Mouse (Mus musculus) hindbrain, embryonic 13.5 days (tissue): ENCODE results near the gene Tcl1b2. TPM values are rescaled to one million over a fixed set of nuclear protein-coding genes. Genes with fewer than 3 reads are reported as not detected.
"Not testable (repeated sequence)": the region's sequence is repeated elsewhere in the genome, so short reads cannot be mapped to it uniquely, and the experiment has no call there.

Experiments
- ATAC-seq: fragments of 200-750 bp; cut with Nextera tagmentation; 2 replicates; pipeline ENCODE4 v1.8.0; 2017; ENCODE audit warnings: moderate TSS enrichment; ENCODE audit not compliant: low FRiP score
- H3K27ac ChIP-seq: fragments of 300-500 bp; sonication (generic); 2 replicates; pipeline ENCODE4 v1.5.1; 2015; ENCODE audit warnings: inconsistent platforms, mild to moderate bottlenecking, moderate library complexity
- H3K27me3 ChIP-seq: fragments of 300-500 bp; sonication (generic); 2 replicates; pipeline ENCODE4 v1.6.1; 2015; ENCODE audit warnings: mild to moderate bottlenecking, inconsistent platforms
- H3K36me3 ChIP-seq: fragments of 300-500 bp; sonication (generic); 2 replicates; pipeline ENCODE4 v1.6.1; 2015; ENCODE audit warnings: mild to moderate bottlenecking, inconsistent platforms
- H3K4me1 ChIP-seq: fragments of 300-500 bp; sonication (generic); replicated peaks from 2 replicates; pipeline ENCODE4 v1.6.1; 2015; ENCODE audit warnings: inconsistent platforms
- H3K4me2 ChIP-seq: fragments of 300-500 bp; sonication (generic); 2 replicates; pipeline ENCODE4 v1.6.1; 2015; ENCODE audit warnings: inconsistent platforms, mild to moderate bottlenecking, moderate library complexity
- H3K4me3 ChIP-seq: fragments of 300-500 bp; sonication (generic); 2 replicates; pipeline ENCODE4 v1.5.1; 2015; ENCODE audit warnings: mild to moderate bottlenecking, inconsistent platforms
- H3K9ac ChIP-seq: fragments of 300-500 bp; sonication (generic); 2 replicates; pipeline ENCODE4 v1.6.1; 2015; ENCODE audit warnings: mild to moderate bottlenecking, inconsistent platforms
- H3K9me3 ChIP-seq: fragments of 300-500 bp; sonication (generic); 2 replicates; pipeline ENCODE4 v1.6.1; 2016; ENCODE audit warnings: inconsistent platforms
- WGBS: fragments of 180-500 bp; shearing (Covaris S2); methylation state at CpG from one replicate; pipeline ENCODE4 v1.1.7; 2015; 5-methylcytosine and 5-hydroxymethylcytosine counted together
- polyA plus RNA-seq: library from polyadenylated mRNA; unstranded; fragments of >200 nt; fragmentation: Nextera tagmentation; extraction: Ambion mirVana; gene quantifications from 2 replicates; pipeline ENCODE4 v1.2.1, GENCODE M21; 2015

The Tcl1b2 gene
- polyA plus RNA-seq, 1 experiment from 2014 or later = not detected

GRCm38 (mm10) chr12:105176044-105176443, 30.2 kb downstream of the Tcl1b2 start, which contains the start of gene Tcl1b5:
Tcl1b5 (plus strand) TSS chr12:105176344.
- H3K27me3 ChIP-seq = not testable (repeated sequence)

GRCm38 (mm10) chr12:105181040-105181644, 35.3 kb downstream of the Tcl1b2 start:
- not testable (repeated sequence) for H3K27ac ChIP-seq, ATAC-seq, H3K4me3 ChIP-seq, H3K27me3 ChIP-seq, H3K9ac ChIP-seq, H3K4me2 ChIP-seq, H3K36me3 ChIP-seq, H3K4me1 ChIP-seq, H3K9me3 ChIP-seq
- WGBS = 85% methylated on average over 4 of the region's 4 CpGs

More at GRCm38 (mm10) chr12:105176044-105176443, 30.2 kb downstream of the Tcl1b2 start, which contains the start of gene Tcl1b5:
- ATAC-seq, H3K9ac ChIP-seq, H3K4me2 ChIP-seq, H3K4me1 ChIP-seq, H3K9me3 ChIP-seq, H3K36me3 ChIP-seq, H3K27ac ChIP-seq, H3K4me3 ChIP-seq: not testable (repeated sequence)
- 77% methylated on average over 3 of the region's 3 CpGs for WGBS

GRCm38 (mm10) chr12:105188980-105189379, 43.2 kb downstream of the Tcl1b2 start:
- H3K4me3 ChIP-seq, H3K9ac ChIP-seq, H3K9me3 ChIP-seq, H3K4me1 ChIP-seq, H3K27ac ChIP-seq, H3K36me3 ChIP-seq, H3K27me3 ChIP-seq, ATAC-seq, H3K4me2 ChIP-seq: not testable (repeated sequence)
- 40% methylated on average over 2 of the region's 2 CpGs for WGBS

- not testable (repeated sequence) for ATAC-seq, H3K27me3 ChIP-seq, H3K9ac ChIP-seq, H3K27ac ChIP-seq, H3K4me1 ChIP-seq, H3K4me3 ChIP-seq, H3K9me3 ChIP-seq, H3K4me2 ChIP-seq, H3K36me3 ChIP-seq
- 95% methylated on average over 6 of the region's 6 CpGs for WGBS
These were observed 44.9 kb downstream of the Tcl1b2 start, which contains the start of gene Tcl1b3 for GRCm38 (mm10) chr12:105190743-105191142. Tcl1b3 (plus strand) TSS chr12:105191043.

- not testable (repeated sequence) for H3K4me3 ChIP-seq, H3K4me1 ChIP-seq, H3K27ac ChIP-seq, H3K36me3 ChIP-seq, H3K9ac ChIP-seq, H3K9me3 ChIP-seq, H3K27me3 ChIP-seq, H3K4me2 ChIP-seq, ATAC-seq
- 19% methylated on average over 7 of the region's 7 CpGs for WGBS
These were observed 54.1 kb downstream of the Tcl1b2 start for GRCm38 (mm10) chr12:105199684-105200497.

GRCm38 (mm10) chr12:105201657-105202056, 55.8 kb downstream of the Tcl1b2 start, which contains the start of gene Tcl1b4:
Tcl1b4 (plus strand) TSS chr12:105201957.
- H3K27ac ChIP-seq, H3K27me3 ChIP-seq, ATAC-seq, H3K4me2 ChIP-seq, H3K9ac ChIP-seq, H3K36me3 ChIP-seq, H3K4me1 ChIP-seq, H3K9me3 ChIP-seq, H3K4me3 ChIP-seq: not testable (repeated sequence)
- 91% methylated on average over 1 of the region's 1 CpGs for WGBS

Other genes with a start within 250 kb of the Tcl1b2 start
- 0.25 and 0.31 TPM in 2 replicates for gene Syne3, start 136.2 kb upstream of the Tcl1b2 start, polyA plus RNA-seq
- 156 and 158 TPM in 2 replicates for gene Glrx5, start 113.3 kb upstream of the Tcl1b2 start, polyA plus RNA-seq
- gene Tcl1b1, start 13.7 kb downstream of the Tcl1b2 start, polyA plus RNA-seq = not detected in 2 replicates
- not detected in 2 replicates for gene Tcl1b5, start 30.3 kb downstream of the Tcl1b2 start, polyA plus RNA-seq
- not detected in 2 replicates for gene Tcl1b3, start 45.0 kb downstream of the Tcl1b2 start, polyA plus RNA-seq
- gene Tcl1b4, start 55.9 kb downstream of the Tcl1b2 start, polyA plus RNA-seq = not detected in 2 replicates
- not detected in 2 replicates for gene Tcl1, start 76.8 kb downstream of the Tcl1b2 start, polyA plus RNA-seq
- gene Tunar, start 187.9 kb downstream of the Tcl1b2 start, polyA plus RNA-seq = 9.7 and 10.7 TPM in 2 replicates